Mouse (Mus musculus) megakaryocyte, embryonic 14.5 days (primary cell): ENCODE measurements around the gene Hoxa13.

ENCODE experiments used
- FLI1 ChIP-seq: IDR thresholded peaks from 2 replicates; pipeline ENCODE4 v1.6.1; 2012; ENCODE audit warnings: low read length, inconsistent platforms, mixed read lengths
- GATA1 ChIP-seq: IDR thresholded peaks from 3 replicates; pipeline ENCODE4 v1.6.1; 2012; ENCODE audit warnings: mixed read lengths, low read length, inconsistent platforms, borderline replicate concordance

DNA sequence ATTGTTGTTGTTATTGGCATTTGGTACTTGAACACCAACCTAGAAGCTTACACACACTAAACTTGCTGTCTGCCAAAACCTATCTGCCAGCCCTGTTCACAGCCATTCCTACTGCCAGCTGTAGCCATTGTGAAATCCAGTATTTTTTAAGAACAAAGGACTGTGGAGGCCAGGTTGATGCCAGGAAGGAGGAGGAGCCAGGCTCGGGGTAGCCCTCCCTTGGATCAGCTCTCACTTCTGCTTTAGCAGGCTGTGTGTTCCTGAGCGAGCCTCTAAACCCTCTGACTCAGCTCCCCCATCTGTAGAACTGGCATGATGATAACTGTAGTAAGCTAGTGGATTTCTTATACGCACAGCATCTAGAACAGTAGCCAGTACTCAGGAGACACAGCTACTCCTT lies 42.7 kb upstream of the Hoxa13 start:
- no peak for TF ChIP-seq GATA1
- no peak for TF ChIP-seq FLI1
